Mouse (Mus musculus): ENCODE data around the gene Olfr1023. TPM values are rescaled to one million over a fixed set of nuclear protein-coding genes. Genes with fewer than 3 reads are reported as not detected.

Gene Olfr1023
- polyA plus RNA-seq, 1 experiment from 2014 or later, result not detected

Other genes with a start within 250 kb of the Olfr1023 start
- not detected in 2 replicates for gene Olfr1002, start 234.9 kb upstream of the Olfr1023 start, polyA plus RNA-seq (2014; fragmentation: Nextera tagmentation; extraction: Ambion mirVana)
- gene Olfr154, start 221.2 kb upstream of the Olfr1023 start, polyA plus RNA-seq (2014; fragmentation: Nextera tagmentation; extraction: Ambion mirVana), result not detected in 2 replicates
- gene Olfr1006, start 206.9 kb upstream of the Olfr1023 start, polyA plus RNA-seq (2014; fragmentation: Nextera tagmentation; extraction: Ambion mirVana), result not detected in 2 replicates
- not detected in 2 replicates for gene Olfr1008, start 196.2 kb upstream of the Olfr1023 start, polyA plus RNA-seq (2014; fragmentation: Nextera tagmentation; extraction: Ambion mirVana)
- gene Olfr1009, start 170.2 kb upstream of the Olfr1023 start, polyA plus RNA-seq (2014; fragmentation: Nextera tagmentation; extraction: Ambion mirVana), result not detected in 2 replicates
- gene Olfr1012, start 122.9 kb upstream of the Olfr1023 start, polyA plus RNA-seq (2014; fragmentation: Nextera tagmentation; extraction: Ambion mirVana), result not detected in 2 replicates
- not detected in 2 replicates for gene Olfr1013, start 118.5 kb upstream of the Olfr1023 start, polyA plus RNA-seq (2014; fragmentation: Nextera tagmentation; extraction: Ambion mirVana)
- gene Olfr1014, start 112.9 kb upstream of the Olfr1023 start, polyA plus RNA-seq (2014; fragmentation: Nextera tagmentation; extraction: Ambion mirVana), result not detected in 2 replicates
- not detected in 2 replicates for gene Olfr1015, start 103.6 kb upstream of the Olfr1023 start, polyA plus RNA-seq (2014; fragmentation: Nextera tagmentation; extraction: Ambion mirVana)
- not detected in 2 replicates for gene Olfr1016, start 83.1 kb upstream of the Olfr1023 start, polyA plus RNA-seq (2014; fragmentation: Nextera tagmentation; extraction: Ambion mirVana)
- gene Olfr1018, start 67.2 kb upstream of the Olfr1023 start, polyA plus RNA-seq (2014; fragmentation: Nextera tagmentation; extraction: Ambion mirVana), result not detected in 2 replicates
- not detected in 2 replicates for gene Olfr1019, start 40.2 kb upstream of the Olfr1023 start, polyA plus RNA-seq (2014; fragmentation: Nextera tagmentation; extraction: Ambion mirVana)
- not detected in 2 replicates for gene Olfr1020, start 38.6 kb upstream of the Olfr1023 start, polyA plus RNA-seq (2014; fragmentation: Nextera tagmentation; extraction: Ambion mirVana)
- not detected in 2 replicates for gene Olfr1022, start 17.0 kb upstream of the Olfr1023 start, polyA plus RNA-seq (2014; fragmentation: Nextera tagmentation; extraction: Ambion mirVana)
- gene Olfr1024, start 19.4 kb downstream of the Olfr1023 start, polyA plus RNA-seq (2014; fragmentation: Nextera tagmentation; extraction: Ambion mirVana), result not detected in 2 replicates
- not detected in 2 replicates for gene Olfr1025-ps1, start 29.6 kb downstream of the Olfr1023 start, polyA plus RNA-seq (2014; fragmentation: Nextera tagmentation; extraction: Ambion mirVana)
- not detected in 2 replicates for gene Olfr1026, start 35.9 kb downstream of the Olfr1023 start, polyA plus RNA-seq (2014; fragmentation: Nextera tagmentation; extraction: Ambion mirVana)
- gene Olfr1028, start 64.8 kb downstream of the Olfr1023 start, polyA plus RNA-seq (2014; fragmentation: Nextera tagmentation; extraction: Ambion mirVana), result not detected in 2 replicates
- not detected in 2 replicates for gene Olfr1029, start 88.3 kb downstream of the Olfr1023 start, polyA plus RNA-seq (2014; fragmentation: Nextera tagmentation; extraction: Ambion mirVana)
- gene Olfr1030, start 93.6 kb downstream of the Olfr1023 start, polyA plus RNA-seq (2014; fragmentation: Nextera tagmentation; extraction: Ambion mirVana), result not detected in 2 replicates
- not detected in 2 replicates for gene Olfr1031, start 104.7 kb downstream of the Olfr1023 start, polyA plus RNA-seq (2014; fragmentation: Nextera tagmentation; extraction: Ambion mirVana)
- gene Olfr1032, start 119.9 kb downstream of the Olfr1023 start, polyA plus RNA-seq (2014; fragmentation: Nextera tagmentation; extraction: Ambion mirVana), result not detected in 2 replicates
- 2.3 and 2.7 TPM in 2 replicates for gene Olfr1033, start 135.0 kb downstream of the Olfr1023 start, polyA plus RNA-seq (2014; fragmentation: Nextera tagmentation; extraction: Ambion mirVana)
- gene Olfr1034, start 160.2 kb downstream of the Olfr1023 start, polyA plus RNA-seq (2014; fragmentation: Nextera tagmentation; extraction: Ambion mirVana), result 0.07 TPM in 1 of 2 replicates, not detected in the other
- gene Olfr1036, start 188.4 kb downstream of the Olfr1023 start, polyA plus RNA-seq (2014; fragmentation: Nextera tagmentation; extraction: Ambion mirVana), result not detected in 2 replicates
- gene Olfr1037, start 201.7 kb downstream of the Olfr1023 start, polyA plus RNA-seq (2014; fragmentation: Nextera tagmentation; extraction: Ambion mirVana), result not detected in 2 replicates